Mouse (Mus musculus) spleen, postnatal 36 days (tissue): Measurements from ENCODE around the gene Cbx7.
"Not testable (repeated sequence)": the region's sequence is repeated elsewhere in the genome, so short reads cannot be mapped to it uniquely, and the experiment has no call there.

Source experiments
- DNase-seq, 2 experiments: peaks; one replicate each; pipeline ENCODE4 v3.0.0; 2022; ENCODE audit warnings: low spot score in 2 of 2, mixed read lengths in 1 of 2

Gene Cbx7

DNA sequence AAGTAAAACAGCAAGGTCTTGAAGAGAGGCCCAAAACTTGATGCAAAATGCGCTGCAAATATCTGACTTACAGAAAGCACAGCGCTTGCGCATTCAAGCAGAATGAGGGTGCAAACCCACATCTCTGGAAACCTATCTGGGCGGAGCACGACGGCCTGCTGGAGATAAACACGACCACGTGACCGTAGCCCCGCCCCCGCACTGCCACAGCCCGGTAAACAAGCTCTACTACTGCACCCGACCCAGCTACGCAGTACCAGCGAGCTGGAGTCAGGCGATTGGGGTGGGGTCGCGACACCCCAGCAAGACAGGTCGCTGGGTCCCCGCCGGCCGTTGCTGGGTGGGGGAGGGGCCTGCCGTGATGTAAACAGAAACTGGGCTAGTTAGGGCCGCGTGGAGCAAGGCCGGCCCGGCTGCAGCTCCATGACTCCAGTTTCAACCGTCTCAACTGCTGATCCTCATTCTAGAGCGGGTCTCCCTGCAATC lies 43.2 kb downstream of the Cbx7 start:
- peak; percentile 97 to 98 for DNase-seq

DNA sequence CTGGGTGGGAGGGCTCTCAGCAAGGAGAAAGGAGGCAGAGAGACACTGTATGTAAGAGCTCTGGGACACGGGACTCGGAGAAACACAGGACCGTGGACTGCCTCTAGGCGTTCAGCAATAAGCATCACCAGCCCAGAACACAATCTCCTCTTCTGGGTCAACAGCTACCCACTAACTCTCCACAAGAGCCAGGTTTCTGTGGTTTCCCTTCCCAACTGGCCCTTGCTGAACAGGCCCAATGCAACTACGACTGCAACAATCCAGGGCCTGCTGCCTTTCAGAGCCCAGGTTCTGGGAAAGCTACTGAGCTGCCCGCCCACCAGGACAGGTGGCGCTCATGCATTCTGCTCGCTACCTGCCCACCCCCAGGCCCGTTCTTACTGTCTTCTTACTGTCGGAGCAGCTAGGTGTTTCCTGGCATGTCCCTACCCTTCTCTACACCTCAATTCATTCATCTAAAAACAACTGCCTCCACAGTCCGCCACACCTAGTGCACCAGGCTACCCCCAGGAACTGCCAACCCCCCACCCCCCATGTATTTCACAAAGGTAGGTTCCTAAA lies 44.0 kb downstream of the Cbx7 start:
- no peak for DNase-seq

DNA sequence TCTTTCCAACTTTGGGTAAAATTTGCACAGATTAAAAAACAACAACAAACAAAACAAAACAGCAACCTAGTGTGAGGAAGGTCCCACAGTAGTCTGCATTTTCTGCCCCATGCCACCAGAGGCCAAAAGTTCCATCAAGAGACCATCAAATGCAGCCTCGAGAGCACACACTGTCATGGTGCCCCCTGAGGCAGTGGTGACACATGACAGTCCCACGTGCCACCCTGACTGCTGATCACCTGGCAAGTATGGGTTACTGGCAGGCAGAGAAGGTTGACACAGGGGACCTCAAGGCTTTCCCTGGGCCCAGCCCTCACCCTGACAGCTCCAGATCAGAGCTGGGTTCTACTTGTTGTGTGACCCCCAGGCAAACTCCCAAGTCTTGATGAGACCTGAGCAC lies 51.1 kb downstream of the Cbx7 start:
- DNase-seq: no peak

DNA sequence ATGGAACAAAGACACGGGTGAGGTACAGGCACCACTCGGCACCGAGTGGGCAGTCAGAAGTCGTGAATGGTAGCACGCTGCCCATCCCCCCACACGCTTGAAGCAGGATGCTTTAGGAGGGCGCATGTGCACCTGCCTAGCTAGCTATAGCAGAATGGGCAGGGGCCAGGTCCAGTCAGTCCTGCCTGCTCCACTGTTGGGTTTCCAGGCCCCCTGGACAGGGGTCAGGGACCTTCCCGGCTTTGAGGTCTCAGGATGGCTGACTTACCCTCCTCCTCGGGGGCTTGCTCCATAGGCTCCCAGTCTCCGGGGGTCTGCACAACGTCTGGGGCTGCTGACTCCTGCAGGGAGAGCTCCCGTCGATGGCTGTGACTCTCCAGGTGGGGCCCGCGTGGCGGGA lies 52.4 kb downstream of the Cbx7 start:
- DNase-seq: no peak

DNA sequence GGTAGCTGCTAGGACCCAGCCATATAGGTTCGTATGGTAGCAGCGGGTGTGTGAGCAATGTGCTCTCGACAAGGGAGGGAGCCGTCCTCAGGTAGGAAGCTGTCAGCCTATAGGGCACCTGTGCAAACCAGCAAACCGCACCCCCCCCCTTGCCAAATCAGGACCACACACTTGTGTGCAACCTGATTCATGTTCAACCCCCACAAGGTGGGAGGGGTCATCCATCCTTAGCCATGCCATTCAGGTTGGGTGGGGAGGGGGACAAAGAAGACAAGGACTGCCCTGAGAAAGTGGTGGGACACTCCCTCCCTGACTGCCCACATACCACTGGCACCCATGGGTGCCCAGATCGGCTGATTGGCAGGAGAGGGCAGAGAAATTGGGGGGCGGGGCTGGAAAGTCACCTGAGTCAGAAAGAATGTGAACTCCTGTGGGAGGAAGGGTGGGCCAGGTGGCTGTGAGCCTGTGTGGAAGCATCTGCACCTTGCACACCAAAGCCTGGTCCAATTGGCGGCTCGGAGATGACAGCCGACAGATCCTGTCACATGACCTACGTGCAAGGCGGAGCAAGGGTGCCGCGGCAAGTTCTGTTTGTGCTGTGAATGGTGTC lies 53.7 kb downstream of the Cbx7 start:
- no peak for DNase-seq

DNA sequence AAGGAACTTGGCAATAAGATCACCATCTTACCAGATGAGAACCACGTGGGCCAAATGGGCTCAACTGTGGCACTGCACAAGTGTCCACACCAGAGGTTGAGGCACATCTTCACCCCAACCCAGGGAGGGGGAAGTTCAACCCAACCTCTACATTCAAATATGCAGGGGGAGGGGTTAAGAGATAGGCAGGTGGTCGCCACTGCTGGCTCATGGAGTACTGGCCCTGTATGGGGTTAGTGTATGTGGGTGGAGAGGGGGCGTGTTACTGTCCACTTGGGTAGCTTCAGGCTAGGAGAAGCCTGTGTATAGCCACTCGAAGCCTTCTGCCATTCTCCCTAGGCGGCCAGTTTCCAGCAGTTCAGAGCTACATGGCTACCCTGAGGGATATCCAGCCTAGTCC lies 54.8 kb downstream of the Cbx7 start:
- no peak for DNase-seq

DNA sequence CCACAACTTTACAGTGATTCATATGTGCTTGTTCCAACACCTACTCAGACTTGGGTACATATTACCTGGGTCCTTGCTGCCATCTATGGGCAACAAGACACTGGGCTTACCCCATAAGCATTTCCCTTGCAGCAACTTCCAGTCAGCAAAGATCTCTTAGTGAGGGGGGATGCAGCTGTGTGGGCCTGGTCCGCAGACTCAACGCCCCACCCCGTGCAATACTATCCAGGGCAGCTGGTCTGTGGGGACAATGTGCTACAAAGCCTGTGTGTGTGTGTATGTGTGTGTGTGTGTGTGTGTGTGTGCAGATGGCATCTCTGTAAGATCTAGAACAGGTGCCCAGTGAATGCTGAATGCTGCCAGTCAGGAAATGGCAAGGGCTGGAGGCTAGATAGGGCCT lies 56.6 kb downstream of the Cbx7 start:
- no peak for DNase-seq

DNA sequence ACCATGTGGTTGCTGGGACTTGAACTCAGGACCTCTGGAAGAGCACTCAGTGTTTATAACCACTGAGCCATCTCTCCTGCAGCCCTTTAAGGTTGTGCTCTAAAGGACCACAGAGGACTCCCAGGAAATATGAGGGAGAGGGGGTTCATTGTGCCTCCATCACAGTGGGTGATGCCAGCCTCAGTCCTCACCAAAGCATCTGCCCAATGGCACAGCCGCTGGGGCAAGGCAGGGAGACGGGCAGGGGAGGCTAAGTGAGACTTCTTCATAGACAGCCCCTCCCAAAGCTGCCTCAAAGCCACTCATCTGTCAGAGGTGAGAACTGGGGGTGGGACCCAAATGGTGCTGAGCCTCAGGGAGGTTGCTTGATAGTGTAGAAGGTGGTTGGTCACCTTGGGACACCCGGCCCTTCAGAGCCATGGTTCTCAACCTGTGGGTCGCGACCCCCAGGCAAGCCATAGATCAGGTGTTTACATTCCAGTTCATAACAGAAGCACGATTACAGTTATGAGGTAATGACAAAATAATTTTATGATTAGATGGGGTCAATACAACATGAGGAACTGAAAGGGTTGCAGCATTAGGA lies 57.1 kb downstream of the Cbx7 start:
- DNase-seq: no peak

DNA sequence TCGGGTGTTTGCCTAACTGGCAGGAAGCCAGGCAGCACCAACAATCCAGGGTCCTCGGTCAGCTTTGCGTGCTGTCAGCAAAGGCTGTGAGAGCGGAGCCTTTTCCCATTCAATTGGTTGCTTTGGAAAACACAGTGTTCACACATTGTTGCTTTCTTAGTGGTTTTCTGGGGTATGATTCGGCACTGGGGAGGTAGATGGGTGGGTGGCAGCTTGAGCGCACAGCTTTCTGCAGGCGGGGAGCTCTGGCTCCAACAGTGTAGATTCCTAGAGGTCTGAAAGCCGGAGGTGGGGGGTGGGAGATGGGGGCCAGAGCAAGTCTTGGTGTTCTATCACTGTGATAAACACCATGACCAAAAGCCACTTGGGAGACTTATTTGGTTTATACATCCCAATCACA lies 59.6 kb downstream of the Cbx7 start:
- no peak for DNase-seq

DNA sequence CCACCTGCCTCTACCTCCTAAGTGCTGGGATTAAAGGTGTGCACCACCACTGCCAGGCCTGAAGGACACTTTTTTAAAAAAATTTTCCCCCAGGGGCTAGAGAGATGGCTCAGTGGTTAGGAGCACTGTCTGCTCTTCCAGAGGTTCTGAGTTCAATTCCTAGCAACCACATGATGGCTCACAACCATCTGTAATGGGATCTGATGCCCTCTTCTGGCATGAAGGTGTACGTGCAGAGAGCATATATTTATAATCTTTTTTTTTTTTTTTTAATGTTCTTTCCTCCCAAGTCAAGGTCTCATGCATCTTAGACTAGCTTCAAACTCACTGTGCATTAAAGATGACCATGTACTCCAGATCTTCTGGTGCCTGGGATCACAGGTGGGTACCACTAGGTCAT lies 60.1 kb downstream of the Cbx7 start:
- not testable (repeated sequence) for DNase-seq

DNA sequence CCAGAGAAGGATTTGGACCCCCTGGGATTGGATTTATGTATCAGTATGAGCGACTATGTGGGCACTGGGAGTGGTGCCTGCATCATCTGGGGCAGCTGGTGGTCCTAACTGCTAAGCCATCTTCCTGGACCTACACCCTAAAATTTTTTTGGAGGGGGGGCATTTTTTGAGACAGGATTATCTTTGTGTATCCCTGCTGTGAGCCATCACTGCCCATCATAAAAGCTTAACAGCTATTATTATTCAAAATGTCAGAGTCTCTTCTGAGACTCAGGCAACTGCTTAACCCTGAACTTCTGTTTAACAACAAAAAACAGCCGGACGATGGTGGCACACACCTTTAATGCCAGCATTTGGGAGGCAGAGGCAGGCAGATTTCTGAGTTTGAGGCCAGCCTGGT lies 61.9 kb downstream of the Cbx7 start:
- DNase-seq: not testable (repeated sequence)

DNA sequence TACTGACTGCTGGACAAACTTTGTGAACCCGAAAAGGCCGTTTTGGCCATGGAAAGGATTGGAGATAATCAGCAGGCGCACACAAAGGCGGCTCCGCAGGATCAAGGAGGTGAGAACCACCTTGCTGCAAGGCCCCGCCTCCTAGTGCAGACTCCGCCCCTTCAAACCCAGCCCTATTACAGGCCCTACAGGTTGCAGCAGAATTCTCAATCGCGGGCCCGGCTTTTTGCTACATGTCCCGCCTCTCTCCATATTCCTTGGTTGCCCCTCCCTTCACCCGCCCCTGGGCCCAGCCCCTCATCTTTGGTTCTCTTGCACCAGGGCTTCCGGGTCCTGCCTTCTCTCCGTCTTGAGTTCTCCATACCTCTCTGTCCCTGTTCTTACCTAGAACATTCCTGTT lies 64.1 kb downstream of the Cbx7 start:
- DNase-seq: no peak

DNA sequence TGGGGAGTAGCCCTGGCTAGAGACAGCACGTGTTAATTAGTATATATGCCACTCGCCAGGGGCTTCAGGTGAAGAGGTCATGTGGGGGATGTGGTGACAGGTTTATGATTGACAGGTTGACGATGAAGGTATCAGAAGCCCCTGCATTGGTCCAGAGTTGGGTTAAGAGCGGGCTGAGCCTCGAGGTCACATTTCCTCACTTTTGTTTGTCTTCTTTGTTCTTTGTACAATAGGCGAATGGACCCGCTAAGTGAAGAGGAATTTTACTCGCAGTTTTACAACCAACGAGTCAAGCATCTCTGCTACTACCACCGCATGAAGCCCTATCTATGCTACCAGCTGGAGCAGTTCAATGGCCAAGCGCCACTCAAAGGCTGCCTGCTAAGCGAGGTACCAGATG lies 65.7 kb downstream of the Cbx7 start:
- no peak for DNase-seq

DNA sequence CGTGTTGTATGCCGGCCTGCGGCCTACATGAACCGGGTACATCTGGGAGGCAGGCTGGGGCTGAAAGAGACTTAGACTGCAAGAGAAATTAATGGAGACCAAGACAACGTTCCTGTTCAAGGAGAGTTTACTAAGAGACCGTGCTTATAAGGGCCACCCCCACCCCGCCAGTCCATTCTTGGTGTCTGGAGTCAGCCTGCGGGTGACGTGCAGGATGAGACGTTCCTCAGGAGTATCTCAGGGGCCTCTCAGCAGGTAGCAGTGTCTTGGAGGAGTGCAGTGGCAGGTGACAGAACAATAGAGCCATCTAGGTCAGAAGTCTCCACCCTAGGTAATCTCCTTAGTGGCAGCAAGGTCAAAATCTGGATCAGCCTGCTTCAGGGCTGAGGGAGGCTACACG lies 66.2 kb downstream of the Cbx7 start:
- not testable (repeated sequence) for DNase-seq

DNA sequence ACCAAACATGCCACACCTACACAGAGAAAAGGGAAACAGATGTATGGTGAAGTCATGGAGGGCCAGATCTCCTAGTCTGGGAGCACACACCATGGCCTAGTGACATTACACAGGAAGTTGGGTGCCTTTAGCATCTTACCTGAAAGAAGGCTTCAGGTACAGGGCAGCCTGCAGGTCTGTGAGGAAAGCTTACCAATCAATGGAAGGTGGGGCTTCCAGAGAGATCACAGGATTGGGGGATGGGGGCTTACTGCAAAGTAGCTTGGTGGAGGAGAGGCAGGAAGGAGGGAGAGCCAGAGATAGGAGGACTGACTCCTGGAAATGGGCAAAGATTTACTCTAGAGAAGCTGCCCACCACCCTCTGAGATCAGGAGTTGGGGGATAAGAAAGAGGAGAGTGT lies 67.0 kb downstream of the Cbx7 start:
- no peak for DNase-seq

DNA sequence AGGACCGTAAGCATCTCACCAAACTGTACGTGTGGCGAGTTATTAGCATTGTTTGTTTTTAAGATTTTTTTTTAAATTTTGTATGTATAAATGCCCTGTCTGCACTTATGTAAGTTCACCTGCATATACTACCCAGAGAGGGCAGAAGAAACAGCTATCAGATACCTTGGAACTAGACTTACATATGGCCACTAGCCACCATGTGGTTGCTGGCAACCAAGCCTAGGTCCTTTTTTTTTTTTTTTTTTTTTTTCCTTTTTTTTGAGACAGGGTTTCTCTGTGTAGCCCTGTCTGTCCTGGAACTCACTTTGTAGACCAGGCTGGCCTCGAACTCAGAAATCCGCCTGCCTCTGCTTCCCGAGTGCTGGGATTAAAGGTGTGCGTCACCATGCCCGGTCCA lies 67.8 kb downstream of the Cbx7 start:
- DNase-seq: not testable (repeated sequence)

DNA sequence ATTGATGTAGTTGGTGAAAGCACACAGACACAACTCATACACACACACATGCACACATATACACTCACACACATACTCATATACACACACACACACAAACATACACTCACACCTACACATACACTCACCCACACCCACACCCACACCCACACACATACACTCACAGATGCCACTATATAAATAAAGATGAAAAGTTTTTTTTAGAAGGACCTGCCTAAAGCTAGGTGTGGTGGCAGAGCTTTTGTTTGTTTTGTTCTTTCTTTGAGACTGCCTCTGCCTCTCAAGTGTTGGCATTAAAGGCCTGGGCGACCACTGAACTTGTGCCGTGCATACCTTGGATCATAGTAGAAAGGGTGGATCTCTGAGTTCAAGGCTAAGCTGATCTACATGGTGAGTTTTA lies 69.5 kb downstream of the Cbx7 start:
- DNase-seq: no peak

DNA sequence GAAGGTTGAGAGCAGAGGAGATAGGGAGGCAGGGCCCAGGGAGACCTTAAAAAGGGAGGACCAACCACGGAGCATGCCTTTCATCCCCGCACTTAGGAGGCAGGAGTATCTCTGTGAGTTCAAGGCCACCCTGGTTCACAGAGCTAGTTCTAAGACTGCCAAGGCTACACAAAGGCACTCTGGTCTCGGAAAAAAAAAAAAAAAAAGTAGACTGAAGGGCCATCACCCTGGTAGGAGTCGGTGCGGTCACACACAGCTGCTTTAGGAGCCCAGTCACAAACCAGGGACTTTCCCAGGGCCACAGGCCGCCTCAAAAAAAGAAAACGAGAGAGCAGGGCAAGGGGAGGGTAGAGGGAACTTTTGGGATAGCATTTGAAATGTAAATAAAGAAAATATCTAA lies 70.2 kb downstream of the Cbx7 start:
- peak; percentile 78 to 80 for DNase-seq

DNA sequence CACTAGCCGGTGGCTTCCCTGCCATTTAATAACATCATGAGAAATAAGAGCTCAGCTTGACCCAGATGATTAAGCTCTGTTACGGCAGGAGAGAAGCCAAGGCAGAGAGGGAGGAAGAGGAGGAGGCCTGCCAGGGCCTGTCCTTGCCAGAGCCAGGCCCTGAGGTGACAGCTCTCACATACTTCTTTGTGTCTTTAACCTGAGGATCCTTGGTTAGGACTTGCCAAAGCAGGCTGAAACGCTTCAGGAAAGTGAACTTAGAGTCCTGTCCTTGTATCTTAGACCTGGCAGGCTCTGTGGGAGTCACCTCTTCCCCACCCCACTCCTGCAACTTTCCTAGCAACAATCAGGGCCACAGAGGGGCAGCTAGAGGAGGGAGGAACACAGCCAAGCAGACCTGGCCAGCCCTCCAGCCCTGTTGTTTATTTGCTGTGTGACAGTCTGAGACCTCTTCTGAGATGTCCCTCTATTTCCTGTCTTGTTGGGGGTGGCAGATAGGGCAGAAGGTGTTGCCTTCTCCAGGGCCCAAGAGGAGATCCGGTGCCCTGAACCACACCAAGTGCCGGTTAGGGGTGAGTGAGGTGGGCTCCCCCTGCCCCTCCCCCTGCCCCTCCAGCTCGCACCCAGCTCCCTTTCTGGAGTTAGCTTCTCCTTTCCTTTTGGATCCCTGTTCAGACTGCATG lies 71.0 kb downstream of the Cbx7 start:
- DNase-seq: peak; percentile 56 to 62

DNA sequence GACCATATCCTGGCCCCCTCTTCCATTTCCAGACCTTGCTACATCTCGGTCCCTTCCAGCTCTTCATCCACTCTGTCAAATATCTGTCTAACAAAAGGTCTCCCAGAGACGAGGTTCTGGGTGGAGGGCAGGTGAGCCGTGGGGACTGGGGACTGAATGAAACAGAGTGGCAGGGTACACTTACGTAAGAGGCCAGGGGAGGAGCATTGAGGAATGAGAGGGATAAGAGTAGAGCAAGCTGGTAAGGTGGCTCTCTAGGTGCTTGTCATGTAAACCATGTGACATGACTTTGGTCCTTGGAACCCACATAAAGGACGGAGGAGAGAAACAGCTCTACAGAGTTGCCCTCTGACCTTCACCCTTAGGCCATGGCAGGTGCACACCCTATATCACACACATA lies 71.9 kb downstream of the Cbx7 start:
- DNase-seq: no peak

DNA sequence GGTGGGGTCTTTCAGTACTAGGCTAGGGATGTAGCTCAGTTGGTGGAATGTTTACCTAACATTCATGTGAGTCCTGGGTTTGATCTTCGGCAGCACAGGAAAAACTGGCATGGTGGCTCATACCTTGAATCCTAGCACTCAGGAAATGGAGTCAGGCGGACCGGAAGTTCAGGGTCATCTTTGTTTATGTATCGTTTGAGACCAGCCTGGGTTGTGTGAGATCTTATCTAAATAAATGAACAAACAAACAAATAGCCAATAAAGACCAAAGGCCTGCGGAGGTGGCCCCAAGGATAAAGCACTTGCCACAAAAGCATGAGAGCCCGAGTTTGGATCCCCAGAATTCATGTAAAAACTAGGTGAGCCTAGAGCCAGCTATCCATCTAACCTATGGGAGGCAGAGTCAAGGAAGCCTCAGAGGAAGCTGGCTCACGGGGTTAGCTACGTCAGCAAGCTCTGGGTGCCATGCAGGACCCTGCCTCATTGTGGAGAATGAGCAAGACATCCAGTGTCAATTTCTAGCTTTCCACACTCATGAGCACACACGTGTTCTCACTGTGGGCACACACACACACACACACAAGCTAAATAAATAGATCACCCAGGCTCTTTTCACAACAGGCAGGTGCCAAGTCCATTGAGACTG lies 74.7 kb downstream of the Cbx7 start:
- no peak for DNase-seq
